Mouse (Mus musculus) MEL (cell line): ENCODE results near the gene Agbl2. TPM values are rescaled to one million over a fixed set of nuclear protein-coding genes. Genes with fewer than 3 reads are reported as not detected.
A peak's percentile ranks its signal among the peaks of the same experiment; 100 is the strongest.

Experiments
- DNase-seq: peaks from one replicate; pipeline ENCODE4 v3.0.0; 2011; ENCODE audit warnings: low read depth, low spot score
- H3K27ac ChIP-seq: 2 replicates; pipeline ENCODE4 v1.5.1; 2012; ENCODE audit warnings: low read depth, mild to moderate bottlenecking, control low read depth, low read length, moderate library complexity; ENCODE audit not compliant: control insufficient read depth
- H3K27me3 ChIP-seq, 2 experiments: fragments of 150-350 bp in 1 of 2; sonication (generic) in 1 of 2; 2 replicates each; pipeline ENCODE4 v1.6.1; 2012; ENCODE audit warnings: low read length in 2 of 2, mild to moderate bottlenecking in 2 of 2, improper control_type of control experiment in 1 of 2, moderate library complexity in 1 of 2; ENCODE audit not compliant: insufficient read depth in 2 of 2, control insufficient read depth in 1 of 2
- H3K36me3 ChIP-seq, 2 experiments: 2 replicates each; pipeline ENCODE4 v1.6.1; 2012 to 2014; ENCODE audit warnings: low read length in 2 of 2, improper control_type of control experiment in 1 of 2, inconsistent platforms in 1 of 2, mild to moderate bottlenecking in 1 of 2; ENCODE audit not compliant: insufficient read depth in 2 of 2, control insufficient read depth in 1 of 2
- H3K4me1 ChIP-seq, 2 experiments: fragments of 150-350 bp in 1 of 2; sonication (generic) in 1 of 2; 2 replicates each; pipeline ENCODE4 v1.6.1; 2012; ENCODE audit warnings: low read length in 2 of 2, improper control_type of control experiment in 1 of 2, mild to moderate bottlenecking in 1 of 2; ENCODE audit not compliant: insufficient read depth in 2 of 2, control insufficient read depth in 1 of 2
- H3K4me3 ChIP-seq, 2 experiments: fragments of 150-350 bp in 1 of 2; sonication (generic) in 1 of 2; 2 replicates each; pipeline ENCODE4 v1.5.1; 2012; ENCODE audit warnings: low read depth in 2 of 2, low read length in 2 of 2, mild to moderate bottlenecking in 2 of 2, moderate library complexity in 2 of 2, control low read depth in 1 of 2, improper control_type of control experiment in 1 of 2; ENCODE audit not compliant: control insufficient read depth in 1 of 2, insufficient read depth in 1 of 2
- H3K79me2 ChIP-seq: 2 replicates; pipeline ENCODE4 v1.6.1; 2012; ENCODE audit warnings: mild to moderate bottlenecking, low read length, moderate library complexity; ENCODE audit not compliant: control insufficient read depth, poor library complexity, insufficient read depth
- H3K9ac ChIP-seq: 2 replicates; pipeline ENCODE4 v1.6.1; 2012; ENCODE audit warnings: low read depth, mild to moderate bottlenecking, control low read depth, low read length, moderate library complexity; ENCODE audit not compliant: control insufficient read depth, poor library complexity, severe bottlenecking
- H3K9me3 ChIP-seq: fragments of 150-350 bp; sonication (generic); replicated peaks from 2 replicates; pipeline ENCODE4 v1.6.1; 2012; ENCODE audit warnings: mild to moderate bottlenecking, low read length, improper control_type of control experiment, moderate library complexity; ENCODE audit not compliant: insufficient read depth
- BHLHE40 ChIP-seq: IDR thresholded peaks from 2 replicates; pipeline ENCODE4 v1.6.1; 2012; ENCODE audit warnings: low read depth, mild to moderate bottlenecking, inconsistent platforms, low read length, improper control_type of control experiment, borderline replicate concordance
- E2F4 ChIP-seq: IDR thresholded peaks from 2 replicates; pipeline ENCODE4 v1.6.1; 2011; ENCODE audit warnings: low read depth, low read length, improper control_type of control experiment, borderline replicate concordance
- ELF1 ChIP-seq: IDR thresholded peaks from 2 replicates; pipeline ENCODE4 v1.6.1; 2014; ENCODE audit warnings: low read depth, mild to moderate bottlenecking, inconsistent platforms, low read length, improper control_type of control experiment, moderate library complexity
- GABPA ChIP-seq: IDR thresholded peaks from 2 replicates; pipeline ENCODE4 v1.6.1; 2012; ENCODE audit warnings: low read depth, mild to moderate bottlenecking, inconsistent platforms, low read length, improper control_type of control experiment, moderate library complexity
- MXI1 ChIP-seq: IDR thresholded peaks from 2 replicates; pipeline ENCODE4 v1.6.1; 2011; ENCODE audit warnings: mild to moderate bottlenecking, low read depth, low read length, improper control_type of control experiment
- POLR2A ChIP-seq, 2 experiments: IDR thresholded peaks; 2 replicates each; pipeline ENCODE4 v1.6.1; 2011 to 2012; ENCODE audit warnings: low read length in 2 of 2, mild to moderate bottlenecking in 2 of 2, control low read depth in 1 of 2, improper control_type of control experiment in 1 of 2, low read depth in 1 of 2, moderate library complexity in 1 of 2; ENCODE audit not compliant: control insufficient read depth in 1 of 2, insufficient read depth in 1 of 2, poor library complexity in 1 of 2
- RCOR1 ChIP-seq: IDR thresholded peaks from 2 replicates; pipeline ENCODE4 v1.6.1; 2012; ENCODE audit warnings: low read depth, mild to moderate bottlenecking, inconsistent platforms, low read length, improper control_type of control experiment
- SIN3A ChIP-seq: IDR thresholded peaks from 2 replicates; pipeline ENCODE4 v1.6.1; 2012; ENCODE audit warnings: low read length, improper control_type of control experiment, inconsistent platforms
- SMC3 ChIP-seq: IDR thresholded peaks from 2 replicates; pipeline ENCODE4 v1.6.1; 2011; ENCODE audit warnings: low read depth, low read length, improper control_type of control experiment
- ZC3H11A ChIP-seq: IDR thresholded peaks from 2 replicates; pipeline ENCODE4 v1.6.1; 2012; ENCODE audit warnings: low read depth, mild to moderate bottlenecking, inconsistent platforms, low read length, improper control_type of control experiment
- ZKSCAN1 ChIP-seq: IDR thresholded peaks from 2 replicates; pipeline ENCODE4 v1.6.1; 2012; ENCODE audit warnings: low read depth, mild to moderate bottlenecking, inconsistent platforms, low read length, improper control_type of control experiment, moderate library complexity
- ZMIZ1 ChIP-seq: IDR thresholded peaks from 2 replicates; pipeline ENCODE4 v1.6.1; 2012; ENCODE audit warnings: low read depth, mild to moderate bottlenecking, inconsistent platforms, low read length, improper control_type of control experiment, moderate library complexity
- polyA plus RNA-seq, 2 experiments: library from polyadenylated mRNA; stranded (reverse) in 1 of 2; unstranded in 1 of 2; fragments of >175 nt in 1 of 2; fragments of >200 nt in 1 of 2; gene quantifications; 2 replicates each; pipeline versions ENCODE4 v1.2.1 to v1.2.4; 2012; ENCODE audit warnings: low replicate concordance in 2 of 2, low read depth in 1 of 2; ENCODE audit not compliant: insufficient read length in 2 of 2, insufficient read depth in 1 of 2, missing spikeins in 1 of 2
- total RNA-seq: library from RNA; depleted of rRNA; stranded (reverse); fragments of 300-350 nt; gene quantifications from 2 replicates; pipeline ENCODE4 v1.2.3, GENCODE M21; 2012

Agbl2 gene
- total and polyA plus RNA-seq, 3 experiments, result not detected

DNA sequence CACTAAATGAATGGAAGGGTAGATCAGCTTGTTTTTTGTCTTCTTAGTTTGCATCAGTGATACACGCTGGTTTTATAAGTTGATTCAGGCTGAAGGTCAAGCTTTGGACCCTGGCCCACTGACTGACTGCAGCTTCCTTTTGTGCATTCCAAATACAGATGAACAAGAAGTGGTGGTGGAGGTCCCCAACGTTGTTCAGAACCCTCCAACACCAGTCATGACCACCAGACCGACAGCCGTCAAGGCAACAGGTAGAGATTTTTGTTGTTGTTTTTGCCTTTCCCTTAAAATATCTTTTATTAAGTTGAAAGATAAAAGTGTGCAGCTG lies 36.0 kb upstream of the Agbl2 start:
- DNase-seq, result peak; percentile 49
- Histone ChIP-seq H3K9me3 (no peaks in the 10 kb centered on the region), H3K36me3 (peaks cover 22 to 39% of the 10 kb centered on the region in 2 experiments), H3K9ac (peak overlapping the region; percentile 98), H3K4me3 (peak overlapping the region; percentile 84 to 86), H3K27me3 (no peaks in the 10 kb centered on the region), H3K4me1 (peaks cover 8 to 25% of the 10 kb centered on the region in 2 experiments), H3K79me2 (peaks cover 55% of the 10 kb centered on the region), H3K27ac (peak overlapping the region; percentile 87; the same call in 1 of the 2 replicates)
- TF ChIP-seq BHLHE40 (no peak), ZC3H11A (no peak), E2F4 (no peak)

- no peak overlapping the region for H3K27ac ChIP-seq
- TF ChIP-seq RCOR1, result no peak
- no peak for TF ChIP-seq GABPA
- TF ChIP-seq SMC3, result no peak
- no peak for TF ChIP-seq ZKSCAN1
- TF ChIP-seq SIN3A, result no peak
- TF ChIP-seq BHLHE40, result no peak
- no peak for TF ChIP-seq ELF1
- no peak for TF ChIP-seq POLR2A (IDR thresholded peaks at IDR 0.05; ENCODE audit: control insufficient read depth in 1 of 2, insufficient read depth in 1 of 2, low read depth in 1 of 2, low read length in 2 of 2, poor library complexity in 1 of 2)
- no peak for TF ChIP-seq MXI1
- peak overlapping the region; percentile 84 to 86 for H3K4me3 ChIP-seq
- H3K79me2 ChIP-seq, result peaks cover 56% of the 10 kb centered on the region
- peak overlapping the region; percentile 98 for H3K9ac ChIP-seq
- no peaks in the 10 kb centered on the region for H3K9me3 ChIP-seq
- no peaks in the 10 kb centered on the region for H3K27me3 ChIP-seq
- no peak for DNase-seq
- H3K4me1 ChIP-seq, result peaks cover 8 to 25% of the 10 kb centered on the region in 2 experiments
- peaks cover 22 to 39% of the 10 kb centered on the region in 2 experiments for H3K36me3 ChIP-seq
Measured at GRCm38 (mm10) chr2:90747131-90747530, 35.4 kb upstream of the Agbl2 start.

DNA sequence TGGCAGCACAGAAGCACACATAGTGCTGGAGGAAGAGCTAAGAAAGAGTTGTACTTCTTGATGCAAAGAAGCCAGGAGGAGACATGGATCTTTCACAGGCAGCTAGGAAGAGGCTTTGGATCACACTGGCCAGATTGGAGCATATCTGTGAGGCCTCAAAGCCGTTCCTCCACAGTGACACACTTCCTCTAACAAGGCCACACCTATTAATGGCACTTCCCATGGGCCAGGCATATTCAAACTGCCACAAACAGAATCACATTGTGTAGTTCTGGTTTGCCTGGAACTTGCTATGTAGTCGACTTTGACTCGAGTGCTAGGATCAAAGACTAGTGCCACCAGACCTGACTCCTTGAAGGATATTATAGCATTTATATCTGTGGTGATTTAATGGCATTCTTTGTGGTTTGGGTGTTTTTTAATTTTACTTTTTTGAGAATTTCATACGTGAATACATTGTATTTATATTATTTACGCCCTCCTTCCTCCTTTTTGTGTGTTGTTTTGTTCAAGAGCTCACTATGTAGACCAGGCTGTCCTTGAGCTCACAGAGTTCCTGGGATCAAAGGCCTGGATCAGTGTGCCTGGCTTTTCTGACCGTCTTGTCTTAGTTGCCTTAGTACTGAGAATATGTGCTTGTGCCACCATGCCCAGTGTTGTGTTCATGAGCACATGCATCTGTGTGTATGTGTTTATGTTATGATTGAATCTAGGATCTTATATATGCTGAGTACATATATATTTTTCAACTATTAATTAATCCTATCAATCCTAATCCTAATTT lies 32.7 kb upstream of the Agbl2 start:
- peaks cover 40 to 57% of the 10 kb centered on the region in 2 experiments for H3K36me3 ChIP-seq
- peak; percentile 62 for DNase-seq

More for the DNA sequence above, 32.7 kb upstream of the Agbl2 start:
- Histone ChIP-seq H3K79me2 (peaks cover 57% of the 10 kb centered on the region), H3K9me3 (no peaks in the 10 kb centered on the region), H3K27me3 (no peaks in the 10 kb centered on the region), H3K4me1 (peaks cover 28 to 29% of the 10 kb centered on the region in 2 experiments), H3K27ac (no peak overlapping the region), H3K4me3 (no peak overlapping the region), H3K9ac (no peak overlapping the region)
- TF ChIP-seq ZMIZ1, result no peak
- TF ChIP-seq RCOR1, result 0 out of 2 replicates have a peak, but pooled peaks have one; percentile 39
